Mouse (Mus musculus): ENCODE data around the gene Dcaf6.

Dcaf6 gene

GRCm38 (mm10) chr1:165321393-165321861, 138.8 kb downstream of the Dcaf6 start:
- no peak for DNase-seq (ENCODE audit: low spot score)

- peak; percentile 46 for DNase-seq (ENCODE audit: low spot score)
These were observed 139.9 kb downstream of the Dcaf6 start for GRCm38 (mm10) chr1:165320141-165320934.

GRCm38 (mm10) chr1:165316361-165316760, 143.9 kb downstream of the Dcaf6 start:
- no peak for DNase-seq (ENCODE audit: low spot score)

- DNase-seq (ENCODE audit: low spot score), result no peak
These were observed 152.1 kb downstream of the Dcaf6 start for GRCm38 (mm10) chr1:165308180-165308579.

- DNase-seq (ENCODE audit: low spot score), result no peak
These were observed 155.9 kb downstream of the Dcaf6 start for GRCm38 (mm10) chr1:165304341-165304740.

GRCm38 (mm10) chr1:165303209-165303608, 157.1 kb downstream of the Dcaf6 start:
- DNase-seq (ENCODE audit: low spot score), result no peak

GRCm38 (mm10) chr1:165302455-165303208, 157.6 kb downstream of the Dcaf6 start:
- no peak for DNase-seq (ENCODE audit: low spot score)

GRCm38 (mm10) chr1:165301567-165301966, 158.7 kb downstream of the Dcaf6 start:
- DNase-seq (ENCODE audit: low spot score), result no peak

GRCm38 (mm10) chr1:165301108-165301507, 159.2 kb downstream of the Dcaf6 start:
- no peak for DNase-seq (ENCODE audit: low spot score)

- no peak for DNase-seq (ENCODE audit: low spot score)
These were observed 164.8 kb downstream of the Dcaf6 start, which contains the start of gene Gpr161 for GRCm38 (mm10) chr1:165295489-165295888. Gene Gpr161 (plus strand): TSS chr1:165295789.

GRCm38 (mm10) chr1:165291606-165292005, 168.7 kb downstream of the Dcaf6 start:
- no peak for DNase-seq (ENCODE audit: low spot score)

- no peak for DNase-seq (ENCODE audit: low spot score)
These were observed 170.4 kb downstream of the Dcaf6 start for GRCm38 (mm10) chr1:165289831-165290230.

- DNase-seq (ENCODE audit: low spot score), result no peak
These were observed 172.1 kb downstream of the Dcaf6 start for GRCm38 (mm10) chr1:165288165-165288564.

- DNase-seq (ENCODE audit: low spot score), result no peak
These were observed 176.2 kb downstream of the Dcaf6 start for GRCm38 (mm10) chr1:165284096-165284495.

- DNase-seq (ENCODE audit: low spot score), result no peak
These were observed 177.3 kb downstream of the Dcaf6 start for GRCm38 (mm10) chr1:165282967-165283345.

- DNase-seq (ENCODE audit: low spot score), result no peak
These were observed 177.9 kb downstream of the Dcaf6 start for GRCm38 (mm10) chr1:165282222-165282966.

GRCm38 (mm10) chr1:165281351-165282221, 178.7 kb downstream of the Dcaf6 start:
- DNase-seq (ENCODE audit: low spot score), result no peak

- DNase-seq (ENCODE audit: low spot score), result no peak
These were observed 179.5 kb downstream of the Dcaf6 start for GRCm38 (mm10) chr1:165280741-165281140.

Measured in layer of hippocampus, adult 9-10 months (tissue).